ENCODE assay signal across 8 mouse cellular contexts in the genomic region with DNA sequence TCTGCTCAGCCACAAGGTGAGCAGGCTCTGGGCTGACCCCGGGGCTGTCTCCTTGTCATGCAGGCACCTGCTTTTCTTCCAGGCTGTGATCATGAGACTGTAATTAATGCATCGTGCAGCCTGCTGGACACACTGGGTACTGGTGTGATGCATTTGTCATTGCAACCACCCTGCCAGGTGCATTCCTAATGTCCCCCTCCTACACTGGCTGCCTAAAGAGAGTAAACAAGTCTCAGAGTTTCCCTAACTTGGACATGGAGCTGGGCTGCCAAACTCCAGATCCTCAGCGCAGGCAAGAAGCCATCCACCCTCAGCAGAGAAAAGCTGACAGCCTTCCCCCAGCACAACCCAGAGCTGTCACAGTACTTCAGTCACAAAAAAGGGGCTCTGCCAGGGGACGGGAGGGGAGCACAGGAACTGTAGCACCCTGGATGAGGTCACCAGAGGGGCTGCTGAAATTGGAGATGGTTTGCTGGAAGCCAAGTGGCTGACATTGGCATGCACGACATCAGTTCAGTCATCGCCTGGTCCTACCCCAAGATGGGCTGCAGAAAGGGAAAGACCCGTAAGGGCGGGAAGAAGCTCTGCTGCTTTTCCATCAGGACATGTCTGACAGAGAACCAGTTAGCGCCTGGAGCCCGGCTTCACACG. TPM values are rescaled to one million over a fixed set of nuclear protein-coding genes. Genes with fewer than 3 reads are reported as not detected.
DNase-seq lines count a peak whose midpoint lies in the region; ATAC-seq and TF ChIP-seq lines count a peak whose summit lies in the region.

No protein-coding gene starts in this region.

- 50% methylated on average over 11 of the region's 11 CpGs for WGBS in embryonic facial prominence, embryonic 14.5 days

- DNase-seq in left cerebral cortex, adult 2 months (ENCODE audit: extremely low spot score in 1 of 2, low spot score in 2 of 2): no peak
- DNase-seq in left cerebral cortex, adult 9 months (ENCODE audit: low spot score in 2 of 2): no peak
- peak; percentile 47 for DNase-seq in embryonic facial prominence, embryonic 14.5 days (ENCODE audit: low spot score)
- DNase-seq in heart, postnatal 4 days: peak; percentile 61
- DNase-seq in lung, postnatal 14 days: peak; percentile 57
- no peak for DNase-seq in frontal cortex, postnatal 25 days (ENCODE audit: low spot score in 2 of 2)
- DNase-seq in cerebellum, adult 8-10 months: no peak
- no peak for DNase-seq in adrenal gland, adult 8-10 months

- peaks cover 16% of the 10 kb centered on the region for H3K4me1 ChIP-seq in embryonic facial prominence, embryonic 14.5 days (ENCODE audit: control insufficient read depth, insufficient read depth, low read length)

- peak overlapping the region; percentile 4; the same call in 1 of the 2 replicates for H3K27ac ChIP-seq in left cerebral cortex, adult 2 months
- H3K27ac ChIP-seq in embryonic facial prominence, embryonic 14.5 days (replicated peaks; ENCODE audit: low read depth, low read length): peak overlapping the region; percentile 17; the same call in 1 of the 2 replicates

- H3K36me3 ChIP-seq in embryonic facial prominence, embryonic 14.5 days (ENCODE audit: control insufficient read depth, insufficient read depth, low read length): peaks cover 28% of the 10 kb centered on the region

- no peak overlapping the region for H3K9ac ChIP-seq in embryonic facial prominence, embryonic 14.5 days (ENCODE audit: low read depth, low read length)

- TF ChIP-seq CTCF in left cerebral cortex, adult 2 months (IDR thresholded peaks at IDR 0.05): no peak; the same call in 1 of the 2 replicates

- ATAC-seq in embryonic facial prominence, embryonic 14.5 days (ENCODE audit: low read depth): 0 out of 2 replicates have a peak, but pooled peaks have one; percentile 3

- intact Hi-C loops in left cerebral cortex, adult 2 months (cut with DNase I): no loop called here

- no peaks in the 10 kb centered on the region for H3K9me3 ChIP-seq in embryonic facial prominence, embryonic 14.5 days (ENCODE audit: control insufficient read depth, low read length)

- H3K27me3 ChIP-seq in embryonic facial prominence, embryonic 14.5 days (replicated peaks; ENCODE audit: control insufficient read depth, insufficient read depth, low read length): no peaks in the 10 kb centered on the region

- no peak overlapping the region for H3K4me3 ChIP-seq in left cerebral cortex, adult 2 months
- H3K4me3 ChIP-seq in embryonic facial prominence, embryonic 14.5 days (ENCODE audit: low read depth, low read length): no peak overlapping the region

- no peak overlapping the region for H3K4me2 ChIP-seq in embryonic facial prominence, embryonic 14.5 days (ENCODE audit: low read depth, low read length)

RNA-seq across cellular contexts. Expression of a gene that starts 15.7 kb away (rescaled TPM):
- 10 to 100 TPM; 13.8 to 14.4 TPM for total RNA-seq in left cerebral cortex, adult 2 months (2021)
- 115 and 116 TPM in 2 replicates for polyA plus RNA-seq in embryonic facial prominence, embryonic 14.5 days (2014; fragmentation: Nextera tagmentation; extraction: Ambion mirVana)
- total RNA-seq in heart, postnatal 4 days (2021): 10 to 100 TPM; 43.3 to 46.1 TPM
- 10 to 100 TPM; 49.6 to 62.7 (median 51.9) TPM for total RNA-seq in adrenal gland, adult 8-10 months (2022)

RNA-seq across cellular contexts. Expression of a gene that starts 31.2 kb away (rescaled TPM):
- 1 to 10 TPM; 4.2 to 4.7 TPM for total RNA-seq in left cerebral cortex, adult 2 months (2021)
- polyA plus RNA-seq in embryonic facial prominence, embryonic 14.5 days (2014; fragmentation: Nextera tagmentation; extraction: Ambion mirVana): 6.9 and 8.7 TPM in 2 replicates
- 1 to 10 TPM; 4.4 to 5.3 TPM for total RNA-seq in heart, postnatal 4 days (2021)
- 1 to 10 TPM; 4.8 to 8.5 (median 6.2) TPM for total RNA-seq in adrenal gland, adult 8-10 months (2022)

Comparison
In these comparisons a context has a peak if more than half of its experiments do, and no peak if none do; other contexts are left out.
1. DNase-seq: peak in embryonic facial prominence, embryonic 14.5 days (single experiment), heart, postnatal 4 days (single experiment) and lung, postnatal 14 days (single experiment); none in left cerebral cortex, adult 2 months (0 of 2), left cerebral cortex, adult 9 months (0 of 2), frontal cortex, postnatal 25 days (0 of 2), cerebellum, adult 8-10 months (single experiment) and adrenal gland, adult 8-10 months (single experiment).